30 mouse cellular contexts compared by ENCODE assay signal in the genomic region with DNA sequence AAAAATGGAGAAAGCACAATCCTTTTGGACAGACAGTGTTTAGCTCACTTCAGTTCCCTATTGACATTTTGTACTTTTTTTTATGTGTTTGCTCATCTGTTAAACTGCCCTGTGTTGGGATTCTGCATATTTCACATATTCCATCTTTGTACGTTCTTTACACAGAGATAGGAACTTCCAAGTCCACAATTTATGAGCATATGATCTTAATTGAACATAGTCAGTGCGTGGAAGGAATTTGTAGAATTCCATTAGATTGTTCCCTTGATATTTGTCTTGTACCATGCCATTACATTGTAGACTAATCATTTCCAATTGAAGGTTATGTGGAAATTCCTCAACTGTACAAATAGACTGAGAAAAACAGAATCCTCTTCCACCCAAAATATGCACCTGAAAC.
"Had no signal": no experiment of that assay in that cellular context is flagged by ENCODE, and none has a peak within 500 bp of the region (broad histone marks: within the 10 kb centered on the region; RNA-seq: fewer than 3 reads in every experiment).

No protein-coding gene starts in this region.

- H3K27ac ChIP-seq: left cerebral cortex, adult 2 months; limb, embryonic 10.5 days; limb, embryonic 12.5 days; limb, embryonic 13.5 days; limb, embryonic 15.5 days; liver, embryonic 12.5 days; liver, embryonic 13.5 days; liver, embryonic 14.5 days; liver, embryonic 15.5 days; lung, embryonic 15.5 days; macrophage; midbrain, embryonic 10.5 days; midbrain, embryonic 12.5 days; midbrain, embryonic 13.5 days; midbrain, embryonic 15.5 days had no signal

- DNase-seq: left cerebral cortex, postnatal 4 days; liver; liver, embryonic 13.5 days; liver, postnatal 0 days; lung, adult 18-20 months; lung, adult 2 months; lung, embryonic 14.5 days; lung, postnatal 10 days; lung, postnatal 14 days; lung, postnatal 36 days; lung, postnatal 4 days; midbrain, embryonic 14.5 days had no signal

- H3K27me3 ChIP-seq: limb, embryonic 12.5 days; limb, embryonic 13.5 days; limb, embryonic 15.5 days; liver, embryonic 12.5 days; liver, embryonic 13.5 days; liver, embryonic 15.5 days; lung, embryonic 15.5 days; megakaryocyte, embryonic 14.5 days; midbrain, embryonic 12.5 days; midbrain, embryonic 13.5 days; midbrain, embryonic 15.5 days had no signal

- H3K4me1 ChIP-seq: limb, embryonic 10.5 days; limb, embryonic 12.5 days; limb, embryonic 13.5 days; limb, embryonic 15.5 days; liver, embryonic 12.5 days; liver, embryonic 15.5 days; lung, embryonic 15.5 days; megakaryocyte, embryonic 14.5 days; midbrain, embryonic 10.5 days; midbrain, embryonic 12.5 days; midbrain, embryonic 13.5 days; midbrain, embryonic 15.5 days had no signal

- ATAC-seq: liver, embryonic 12.5 days; liver, postnatal 0 days; lung, postnatal 0 days; midbrain, embryonic 13.5 days; midbrain, embryonic 15.5 days; midbrain, embryonic 16.5 days had no signal

- H3K36me3 ChIP-seq: limb, embryonic 10.5 days; limb, embryonic 12.5 days; limb, embryonic 13.5 days; limb, embryonic 15.5 days; liver, embryonic 12.5 days; liver, embryonic 13.5 days; liver, embryonic 15.5 days; lung, embryonic 15.5 days; midbrain, embryonic 10.5 days; midbrain, embryonic 12.5 days; midbrain, embryonic 13.5 days; midbrain, embryonic 15.5 days had no signal

- H3K4me3 ChIP-seq: left cerebral cortex, adult 2 months; limb, embryonic 10.5 days; limb, embryonic 12.5 days; limb, embryonic 13.5 days; limb, embryonic 15.5 days; liver, embryonic 12.5 days; liver, embryonic 13.5 days; liver, embryonic 15.5 days; lung, embryonic 15.5 days; megakaryocyte, embryonic 14.5 days; midbrain, embryonic 10.5 days; midbrain, embryonic 12.5 days; midbrain, embryonic 13.5 days; midbrain, embryonic 15.5 days; myocyte had no signal
